Mouse (Mus musculus) testis, adult 2 months (tissue): ENCODE data around the gene Foxp1.

ENCODE experiments used
- CTCF ChIP-seq: fragments of 200-500 bp; IDR thresholded peaks from 2 replicates; pipeline ENCODE4 v1.5.1; 2012; ENCODE audit warnings: low read depth, mild to moderate bottlenecking, inconsistent platforms, low read length, moderate library complexity; ENCODE audit not compliant: control insufficient read depth, insufficient read depth, insufficient replicate concordance
- POLR2A ChIP-seq: fragments of 200-500 bp; IDR thresholded peaks from 2 replicates; pipeline ENCODE4 v1.6.1; 2012; ENCODE audit warnings: low read depth, mild to moderate bottlenecking, inconsistent platforms, low read length, moderate library complexity; ENCODE audit not compliant: control insufficient read depth

- no peak for TF ChIP-seq CTCF
- no peak for TF ChIP-seq POLR2A
Observed at GRCm38 (mm10) chr6:99325881-99326280, 196.6 kb downstream of the Foxp1 start.
